Mouse (Mus musculus) hindbrain, embryonic 14.5 days (tissue): ENCODE results near the gene Prkag2. TPM values are rescaled to one million over a fixed set of nuclear protein-coding genes. Genes with fewer than 3 reads are reported as not detected.

ENCODE experiments used
- ATAC-seq: fragments of 200-750 bp; cut with Nextera tagmentation; 2 replicates; pipeline ENCODE4 v1.8.0; 2017; ENCODE audit warnings: moderate number of reproducible peaks, mild to moderate bottlenecking, moderate TSS enrichment, moderate library complexity; ENCODE audit not compliant: low FRiP score
- DNase-seq: peaks from one replicate; pipeline ENCODE4 v3.0.0-alpha.2; 2015; ENCODE audit warnings: low spot score
- H3K27ac ChIP-seq: fragments of 300-500 bp; sonication (generic); 2 replicates; pipeline ENCODE4 v1.5.1; 2014; ENCODE audit warnings: mild to moderate bottlenecking, moderate library complexity
- H3K27me3 ChIP-seq: fragments of 300-500 bp; sonication (generic); 2 replicates; pipeline ENCODE4 v1.6.1; 2014; ENCODE audit warnings: mild to moderate bottlenecking, low read length, mixed read lengths; ENCODE audit not compliant: control insufficient read depth, insufficient read depth
- H3K36me3 ChIP-seq: fragments of 300-500 bp; sonication (generic); replicated peaks from 2 replicates; pipeline ENCODE4 v1.6.1; 2014; ENCODE audit not compliant: control insufficient read depth, insufficient read depth
- H3K4me1 ChIP-seq: fragments of 300-500 bp; sonication (generic); replicated peaks from 2 replicates; pipeline ENCODE4 v1.6.1; 2014; ENCODE audit warnings: antibody characterized with exemption, low read length, mixed read lengths; ENCODE audit not compliant: control insufficient read depth, insufficient read depth
- H3K4me2 ChIP-seq: fragments of 300-500 bp; sonication (generic); replicated peaks from 2 replicates; pipeline ENCODE4 v1.6.1; 2014; ENCODE audit warnings: mild to moderate bottlenecking, moderate library complexity
- H3K4me3 ChIP-seq: fragments of 300-500 bp; sonication (generic); replicated peaks from 2 replicates; pipeline ENCODE4 v1.5.1; 2014; ENCODE audit warnings: mild to moderate bottlenecking, low read length
- H3K9ac ChIP-seq: fragments of 300-500 bp; sonication (generic); 2 replicates; pipeline ENCODE4 v1.6.1; 2014
- H3K9me3 ChIP-seq: fragments of 300-500 bp; sonication (generic); 2 replicates; pipeline ENCODE4 v1.6.1; 2016; ENCODE audit warnings: low read length; ENCODE audit not compliant: control insufficient read depth
- WGBS: fragments of 180-500 bp; shearing (Covaris S2); extraction: QIAGEN DNeasy Blood & Tissue Kit; methylation state at CpG from one replicate; pipeline ENCODE4 v1.1.7; 2014; 5-methylcytosine and 5-hydroxymethylcytosine counted together
- polyA plus RNA-seq: library from polyadenylated mRNA; unstranded; fragments of >200 nt; fragmentation: Nextera tagmentation; extraction: Ambion mirVana; gene quantifications from 2 replicates; pipeline ENCODE4 v1.2.1, GENCODE M21; 2014

Gene Prkag2
- polyA plus RNA-seq, 1 experiment from 2014 or later: 105 TPM

DNA sequence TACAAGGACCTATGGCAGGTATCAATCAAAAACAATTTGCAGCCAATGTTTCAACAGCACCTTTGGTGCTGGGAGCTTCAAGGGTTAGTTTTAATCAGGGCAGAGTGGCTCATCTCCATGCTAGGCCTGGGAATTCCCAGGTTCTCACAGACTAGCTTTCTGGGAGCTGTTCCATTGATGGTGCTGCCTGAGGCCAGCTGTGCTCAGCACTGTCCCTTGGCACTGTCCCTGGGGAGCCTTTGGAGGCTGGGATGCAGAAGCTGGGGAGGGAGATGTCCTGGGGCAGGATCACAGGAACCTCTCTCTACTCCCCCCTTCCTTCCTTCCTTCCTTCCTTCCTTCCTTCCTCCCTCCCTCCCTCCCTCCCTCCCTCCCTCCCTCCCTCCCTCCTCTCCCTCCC lies 13.7 kb upstream of the Prkag2 start:
- H3K27ac ChIP-seq: no peak overlapping the region
- H3K4me2 ChIP-seq: no peak overlapping the region
- no peaks in the 10 kb centered on the region for H3K27me3 ChIP-seq
- H3K36me3 ChIP-seq: no peaks in the 10 kb centered on the region
- no peaks in the 10 kb centered on the region for H3K4me1 ChIP-seq
- ATAC-seq: no peak
- H3K9ac ChIP-seq: no peak overlapping the region
- no peak for DNase-seq
- no peaks in the 10 kb centered on the region for H3K9me3 ChIP-seq
- no peak overlapping the region for H3K4me3 ChIP-seq

DNA sequence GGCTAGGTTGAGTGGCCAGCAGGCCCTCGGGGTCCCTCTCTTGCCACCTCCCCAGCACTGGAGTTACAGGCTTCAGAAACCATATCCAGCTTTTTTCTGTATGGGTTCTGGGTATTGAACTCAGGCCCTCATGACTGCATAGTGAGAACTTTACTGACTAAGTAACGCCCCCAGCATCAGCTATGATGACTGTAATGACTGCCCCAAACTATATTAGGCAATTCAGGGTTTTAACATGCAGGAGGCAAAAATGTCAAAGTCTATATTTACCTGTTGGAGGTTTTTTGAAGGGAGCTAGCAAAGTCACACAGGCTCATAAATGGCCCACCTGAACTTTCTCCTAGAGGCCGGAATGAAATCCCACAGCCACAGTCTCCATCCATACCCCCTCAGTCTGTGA lies 9.9 kb upstream of the Prkag2 start:
- no peaks in the 10 kb centered on the region for H3K27me3 ChIP-seq
- ATAC-seq (no peak), DNase-seq (no peak)
- H3K27ac ChIP-seq: no peak overlapping the region
- H3K4me1 ChIP-seq: no peaks in the 10 kb centered on the region
- no peaks in the 10 kb centered on the region for H3K36me3 ChIP-seq
- no peak overlapping the region for H3K4me2 ChIP-seq
- no peaks in the 10 kb centered on the region for H3K9me3 ChIP-seq
- WGBS: 85% methylated on average over 3 of the region's 3 CpGs
- H3K4me3 ChIP-seq: no peak overlapping the region
- H3K9ac ChIP-seq: no peak overlapping the region

DNA sequence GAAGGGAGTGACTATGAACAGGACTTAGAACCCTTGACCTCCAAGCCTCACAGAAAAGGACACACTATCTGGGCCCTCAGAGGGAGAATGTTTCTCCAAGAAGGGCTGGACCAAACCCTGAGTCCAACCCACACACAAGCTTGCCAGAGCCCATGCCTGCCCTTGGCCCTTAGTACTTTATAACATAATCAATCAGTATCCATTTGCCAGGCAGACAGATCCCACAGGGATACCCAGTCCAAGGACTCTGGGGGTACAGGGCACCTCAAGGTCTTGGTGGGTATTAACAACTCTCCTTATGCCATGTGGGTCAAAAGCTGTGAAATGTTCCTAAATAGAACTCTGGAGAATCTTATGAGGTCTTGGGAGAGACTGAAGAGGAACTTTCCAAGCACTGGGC lies 5.3 kb upstream of the Prkag2 start:
- H3K27me3 ChIP-seq: peaks cover 12% of the 10 kb centered on the region
- H3K27ac ChIP-seq: no peak overlapping the region
- ATAC-seq (no peak), DNase-seq (no peak)
- no peaks in the 10 kb centered on the region for H3K4me1 ChIP-seq
- H3K4me2 ChIP-seq: no peak overlapping the region
- no peaks in the 10 kb centered on the region for H3K36me3 ChIP-seq
- no peaks in the 10 kb centered on the region for H3K9me3 ChIP-seq
- no peak overlapping the region for H3K4me3 ChIP-seq
- H3K9ac ChIP-seq: no peak overlapping the region

DNA sequence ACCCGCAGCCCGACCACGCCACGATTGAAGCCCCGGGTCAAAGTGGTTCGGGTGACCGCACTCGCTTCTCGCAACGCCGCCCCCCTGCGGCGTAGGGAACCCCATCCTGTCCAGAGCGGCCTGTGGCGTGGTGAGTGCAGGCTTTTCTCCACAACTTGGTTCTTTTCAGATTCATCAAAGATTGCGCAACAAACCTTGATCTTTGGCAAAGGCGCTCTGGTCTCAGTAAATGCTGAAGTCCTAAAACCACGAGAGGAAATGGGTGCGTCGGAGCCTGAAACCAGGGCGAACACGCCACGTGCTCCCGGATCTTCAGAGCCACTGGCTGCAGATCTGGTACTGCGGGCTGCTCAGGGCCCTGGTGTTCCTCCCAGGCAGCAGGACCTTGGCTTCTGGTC lies 683 bp upstream of the Prkag2 start:
- H3K27me3 ChIP-seq: peaks cover 40% of the 10 kb centered on the region

DNA sequence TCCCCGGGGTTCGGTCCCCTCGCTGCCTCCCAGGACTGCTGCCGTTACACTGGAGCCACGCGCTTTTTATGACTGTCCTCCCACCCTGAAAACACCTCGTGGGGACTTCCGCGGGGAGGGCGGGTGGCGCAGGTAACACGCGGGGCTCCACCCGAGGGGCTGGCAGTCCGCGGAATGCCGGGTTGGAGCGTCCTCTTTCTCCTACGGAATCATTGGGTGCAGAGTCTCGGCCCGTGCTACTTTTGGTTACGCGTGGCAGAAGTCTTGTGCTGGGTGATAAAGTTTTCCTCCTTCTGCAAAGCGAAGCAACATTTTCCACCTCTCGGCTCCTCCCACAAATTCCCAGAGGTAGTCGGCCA lies 306 bp downstream of the Prkag2 start:
- Histone ChIP-seq H3K4me3 (peak overlapping the region; percentile 57), H3K9ac (peak overlapping the region; percentile 58), H3K4me2 (peak overlapping the region; percentile 100), H3K27ac (no peak overlapping the region), H3K9me3 (no peaks in the 10 kb centered on the region), H3K36me3 (no peaks in the 10 kb centered on the region), H3K4me1 (peaks cover 10% of the 10 kb centered on the region), H3K27me3 (peaks cover 40% of the 10 kb centered on the region)
- DNase-seq (no peak), ATAC-seq (no peak)
- WGBS: under 1% methylated on average over 26 of the region's 26 CpGs

More for the DNA sequence above, 683 bp upstream of the Prkag2 start:
- H3K9ac ChIP-seq: peak overlapping the region; percentile 58
- no peaks in the 10 kb centered on the region for H3K36me3 ChIP-seq
- peak overlapping the region; percentile 100 for H3K4me2 ChIP-seq
- H3K4me1 ChIP-seq: peaks cover 10% of the 10 kb centered on the region
- H3K4me3 ChIP-seq: peak overlapping the region; percentile 57
- ATAC-seq: peak; percentile 31; the same call in 1 of the 2 replicates
- peak; percentile 33 for DNase-seq
- WGBS: under 1% methylated on average over 25 of the region's 25 CpGs
- no peaks in the 10 kb centered on the region for H3K9me3 ChIP-seq
- no peak overlapping the region for H3K27ac ChIP-seq

DNA sequence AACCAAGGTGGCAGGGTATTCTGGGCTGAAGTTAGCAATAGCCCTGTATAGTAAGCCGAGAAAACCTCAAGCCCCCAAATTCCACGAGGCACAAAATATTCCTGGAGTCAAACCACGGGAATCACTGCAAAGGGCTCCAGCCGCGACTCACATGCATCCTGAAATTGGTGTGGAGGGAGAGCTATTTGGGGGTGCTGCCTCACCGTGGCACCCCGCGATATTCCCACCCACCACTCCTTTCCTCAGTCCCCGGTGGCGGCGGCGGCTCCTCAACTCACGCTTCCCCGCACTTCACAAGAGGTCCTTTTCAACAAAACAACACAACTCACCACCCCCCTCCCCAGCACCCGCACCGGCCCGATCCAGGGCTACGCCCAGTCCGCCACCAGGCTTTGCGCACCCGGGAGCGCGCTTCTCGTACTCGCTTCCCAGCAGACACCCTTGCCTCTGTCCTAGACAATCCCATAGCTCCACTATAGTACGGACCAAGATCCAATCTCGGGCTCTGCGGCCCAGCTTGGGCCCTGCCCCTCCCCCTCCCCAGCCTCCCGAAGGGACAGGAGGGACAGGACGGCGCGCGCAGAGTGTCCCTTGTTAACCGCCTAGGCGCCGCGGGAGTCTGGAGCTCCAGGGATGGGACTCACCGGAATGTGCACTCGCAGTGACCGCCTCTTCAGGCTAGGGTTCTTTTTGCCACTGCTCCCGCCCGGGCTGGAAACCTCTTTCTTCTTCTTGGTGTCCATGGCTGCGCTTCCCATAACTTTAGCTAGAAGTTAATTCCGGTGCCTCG lies 880 bp downstream of the Prkag2 start:
- ATAC-seq (peak; percentile 73; the same call in 1 of the 2 replicates), DNase-seq (no peak)
- peaks cover 10% of the 10 kb centered on the region for H3K4me1 ChIP-seq
- H3K4me3 ChIP-seq: peak overlapping the region; percentile 57
- no peak overlapping the region for H3K27ac ChIP-seq
- H3K9ac ChIP-seq: peak overlapping the region; percentile 45
- under 1% methylated on average over 45 of the region's 45 CpGs for WGBS
- no peaks in the 10 kb centered on the region for H3K9me3 ChIP-seq
- H3K27me3 ChIP-seq: peaks cover 40% of the 10 kb centered on the region
- H3K4me2 ChIP-seq: peak overlapping the region; percentile 100
- H3K36me3 ChIP-seq: no peaks in the 10 kb centered on the region

DNA sequence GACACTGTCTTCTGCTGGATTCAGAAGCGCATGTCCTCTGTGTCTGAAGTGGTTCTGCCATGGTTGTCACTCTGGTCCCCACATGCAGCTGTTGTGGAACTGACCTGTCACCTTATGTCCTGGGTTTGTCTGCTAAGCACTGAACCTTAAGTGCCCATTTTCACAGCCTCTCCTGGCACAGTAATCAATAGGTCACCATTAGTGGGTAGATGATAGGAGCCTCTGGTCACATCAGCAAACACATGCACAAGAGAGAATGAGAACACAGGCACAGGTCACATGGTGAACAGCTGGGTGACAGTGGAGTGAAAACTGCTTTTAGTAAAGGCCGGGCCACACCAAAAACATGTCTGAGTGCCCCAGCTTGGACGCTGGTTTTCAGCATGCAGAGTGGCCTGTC lies 2.6 kb downstream of the Prkag2 start:
- DNase-seq (no peak), ATAC-seq (no peak)
- WGBS: 72% methylated on average over 3 of the region's 3 CpGs
- no peaks in the 10 kb centered on the region for H3K9me3 ChIP-seq
- H3K27ac ChIP-seq: no peak overlapping the region
- no peak overlapping the region for H3K4me2 ChIP-seq
- no peak overlapping the region for H3K9ac ChIP-seq
- no peaks in the 10 kb centered on the region for H3K36me3 ChIP-seq
- no peak overlapping the region for H3K4me3 ChIP-seq
- peaks cover 40% of the 10 kb centered on the region for H3K27me3 ChIP-seq
- H3K4me1 ChIP-seq: peaks cover 10% of the 10 kb centered on the region

DNA sequence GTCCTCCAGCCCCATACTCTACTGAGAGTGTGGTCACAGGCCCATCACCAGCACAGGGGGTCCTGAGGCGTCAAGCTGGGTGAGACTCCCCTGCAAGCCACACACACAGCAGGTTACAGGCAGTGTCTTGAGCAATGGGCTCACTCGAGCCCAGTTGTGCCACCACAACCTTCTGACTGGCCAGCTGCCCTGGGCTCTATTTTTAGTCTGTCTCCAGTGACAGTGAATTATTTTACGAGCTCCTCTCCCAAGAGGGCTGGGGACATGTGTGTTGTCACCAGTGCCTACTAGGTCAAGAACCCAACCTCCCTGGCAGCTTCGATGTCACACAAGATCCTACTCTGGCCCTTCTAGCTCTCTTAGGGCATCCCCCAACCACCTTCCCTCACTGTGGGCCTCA lies 4.0 kb downstream of the Prkag2 start:
- H3K9me3 ChIP-seq: no peaks in the 10 kb centered on the region
- no peak overlapping the region for H3K27ac ChIP-seq
- no peaks in the 10 kb centered on the region for H3K36me3 ChIP-seq
- H3K9ac ChIP-seq: no peak overlapping the region
- H3K27me3 ChIP-seq: peaks cover 31% of the 10 kb centered on the region
- 75% methylated on average over 4 of the region's 4 CpGs for WGBS
- no peak overlapping the region for H3K4me2 ChIP-seq
- no peak overlapping the region for H3K4me3 ChIP-seq
- H3K4me1 ChIP-seq: peaks cover 10% of the 10 kb centered on the region
- ATAC-seq: no peak
- DNase-seq: no peak

DNA sequence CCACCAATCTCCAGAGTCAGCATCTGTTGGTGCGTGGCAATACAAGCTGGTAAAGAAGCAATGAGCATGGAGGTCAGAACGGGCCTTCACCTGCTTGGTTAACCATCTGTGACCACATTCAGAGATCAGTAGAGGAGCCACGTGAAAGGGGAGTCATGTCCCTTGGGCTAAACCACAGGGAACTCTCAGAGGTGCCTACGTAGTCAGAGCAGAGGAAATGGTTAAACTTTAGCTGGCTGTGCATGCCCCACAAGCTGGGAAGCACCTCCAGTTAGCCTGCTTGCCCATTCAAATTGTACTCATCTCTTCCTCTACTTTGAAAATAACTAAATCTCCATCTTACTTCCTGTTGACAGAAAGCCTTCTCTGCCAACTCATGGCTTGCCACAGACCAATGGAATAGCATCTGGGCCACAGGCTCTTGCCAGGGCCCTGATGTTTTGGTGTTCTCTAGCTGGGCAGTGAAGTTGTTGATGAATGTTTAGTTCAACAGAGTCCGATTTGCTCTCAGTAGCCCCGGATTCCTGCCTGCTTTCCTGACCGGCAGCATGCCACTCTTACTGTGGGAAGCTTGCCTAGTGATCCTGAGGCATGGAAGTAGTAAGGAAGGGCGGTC lies 7.7 kb downstream of the Prkag2 start:
- 76% methylated on average over 8 of the region's 8 CpGs for WGBS
- Histone ChIP-seq H3K36me3 (no peaks in the 10 kb centered on the region), H3K9ac (no peak overlapping the region), H3K4me1 (no peaks in the 10 kb centered on the region), H3K4me2 (no peak overlapping the region), H3K9me3 (no peaks in the 10 kb centered on the region), H3K4me3 (no peak overlapping the region), H3K27me3 (0 out of 2 replicates have a peak, but pooled peaks cover under 1% of the 10 kb centered on the region), H3K27ac (no peak overlapping the region)
- ATAC-seq (no peak), DNase-seq (no peak)
